Mouse (Mus musculus): Measurements from ENCODE around the gene Clic6.
"Not testable (repeated sequence)": the region's sequence is repeated elsewhere in the genome, so short reads cannot be mapped to it uniquely, and the experiment has no call there.

The Clic6 gene

GRCm38 (mm10) chr16:92472898-92473297 lies 12.6 kb upstream of the Clic6 start:
- DNase-seq, result no peak

DNA sequence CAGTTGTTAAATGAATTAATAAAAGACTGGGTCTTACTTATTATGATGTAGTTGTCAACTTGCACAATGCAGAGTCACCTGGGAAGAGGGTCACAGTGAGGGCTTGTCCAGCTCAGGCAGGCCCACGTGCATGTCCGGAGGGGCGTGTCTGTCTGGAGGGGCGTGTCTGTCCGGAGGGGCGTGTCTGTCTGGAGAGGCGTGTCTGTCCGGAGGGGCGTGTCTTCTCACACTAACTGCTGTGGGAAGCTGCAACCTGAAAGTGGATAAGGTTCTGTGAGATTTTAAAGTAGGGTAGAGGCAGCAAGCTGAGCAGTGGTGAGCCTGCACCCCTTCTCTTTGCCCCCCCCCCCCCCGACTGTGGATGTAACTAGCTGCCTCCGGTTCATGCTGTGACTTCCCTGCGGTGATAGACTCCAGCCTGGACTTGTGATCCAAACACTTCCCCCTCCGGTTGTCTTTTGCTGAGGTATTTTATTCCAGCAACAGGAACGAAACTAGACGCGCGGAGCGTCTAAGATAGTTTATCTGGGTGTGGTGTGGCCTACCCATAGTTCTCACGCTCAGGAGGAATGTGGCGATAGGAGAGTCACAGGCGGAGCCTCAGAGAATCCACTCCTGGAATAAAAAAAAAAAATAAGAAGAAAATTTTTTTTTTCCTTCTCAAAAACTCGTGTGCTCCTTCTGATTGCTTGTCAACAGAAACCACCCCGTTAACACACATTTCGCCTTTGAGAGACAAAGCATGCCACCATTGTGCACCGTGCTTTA lies 10.3 kb upstream of the Clic6 start:
- DNase-seq, result peak in 1 of 2 experiments; percentile 43

GRCm38 (mm10) chr16:92478561-92479150 lies 6.9 kb upstream of the Clic6 start:
- DNase-seq, result peak; percentile 62 to 79

DNA sequence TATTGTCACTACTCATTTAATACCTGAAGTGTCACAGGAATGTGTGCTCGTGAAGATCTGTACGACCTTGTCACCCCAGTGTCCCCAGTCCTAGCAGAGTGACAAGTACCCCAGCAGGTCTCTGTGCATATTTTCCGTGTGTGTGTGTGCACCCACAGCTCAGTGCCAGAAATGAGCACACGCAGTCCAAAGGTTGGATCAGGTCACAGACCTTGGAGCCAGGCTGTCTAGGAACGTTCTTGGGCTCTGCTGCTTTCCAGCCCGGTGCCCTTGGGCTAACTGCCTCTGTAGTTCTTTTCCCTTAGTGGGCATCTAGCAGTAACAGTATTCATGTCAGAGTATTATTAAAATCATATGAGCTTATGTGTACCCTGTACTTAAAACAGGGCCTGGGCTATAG lies 1.6 kb downstream of the Clic6 start:
- peak; percentile 16 to 23 for DNase-seq

DNA sequence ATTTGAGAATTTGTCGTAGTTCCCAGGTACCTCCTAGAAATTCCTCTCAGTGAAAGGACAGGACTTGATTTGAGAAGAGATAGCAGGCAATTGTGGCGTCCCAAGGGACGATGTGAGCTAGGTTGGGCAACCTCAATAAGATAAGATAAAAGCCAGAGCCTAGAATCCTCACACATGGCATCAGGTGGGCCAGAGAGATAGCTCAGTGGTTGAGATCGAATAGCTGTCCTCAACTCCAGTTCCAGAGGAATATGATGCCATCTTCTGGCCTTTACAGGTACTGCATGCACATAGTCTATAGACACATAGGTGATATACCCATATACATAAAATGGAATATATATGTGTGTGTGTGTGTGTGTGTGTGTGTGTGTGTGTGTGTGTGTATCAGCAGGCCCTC lies 2.0 kb downstream of the Clic6 start:
- DNase-seq, result peak; percentile 33 to 64

GRCm38 (mm10) chr16:92488456-92488855 lies 2.9 kb downstream of the Clic6 start:
- DNase-seq, result no peak

DNA sequence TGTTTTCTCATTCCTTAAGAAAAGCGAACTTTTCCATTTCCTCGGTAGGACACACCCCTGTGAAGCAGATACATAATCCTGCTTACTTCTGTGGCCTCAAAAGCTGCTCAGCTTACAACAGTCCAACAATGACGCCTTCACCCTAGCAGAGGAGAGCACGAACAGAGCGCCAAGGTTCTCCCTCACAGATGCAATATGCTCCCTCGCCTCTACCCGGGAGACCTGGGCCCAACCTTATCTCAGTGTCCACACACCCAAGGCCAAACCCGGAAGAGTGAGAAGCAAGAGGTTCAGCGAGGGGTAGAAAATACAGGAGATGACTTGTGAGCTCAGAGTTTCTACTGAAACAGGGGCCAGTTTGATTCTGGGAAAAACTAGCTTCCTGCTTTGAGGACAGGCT lies 3.8 kb downstream of the Clic6 start:
- DNase-seq, result no peak

DNA sequence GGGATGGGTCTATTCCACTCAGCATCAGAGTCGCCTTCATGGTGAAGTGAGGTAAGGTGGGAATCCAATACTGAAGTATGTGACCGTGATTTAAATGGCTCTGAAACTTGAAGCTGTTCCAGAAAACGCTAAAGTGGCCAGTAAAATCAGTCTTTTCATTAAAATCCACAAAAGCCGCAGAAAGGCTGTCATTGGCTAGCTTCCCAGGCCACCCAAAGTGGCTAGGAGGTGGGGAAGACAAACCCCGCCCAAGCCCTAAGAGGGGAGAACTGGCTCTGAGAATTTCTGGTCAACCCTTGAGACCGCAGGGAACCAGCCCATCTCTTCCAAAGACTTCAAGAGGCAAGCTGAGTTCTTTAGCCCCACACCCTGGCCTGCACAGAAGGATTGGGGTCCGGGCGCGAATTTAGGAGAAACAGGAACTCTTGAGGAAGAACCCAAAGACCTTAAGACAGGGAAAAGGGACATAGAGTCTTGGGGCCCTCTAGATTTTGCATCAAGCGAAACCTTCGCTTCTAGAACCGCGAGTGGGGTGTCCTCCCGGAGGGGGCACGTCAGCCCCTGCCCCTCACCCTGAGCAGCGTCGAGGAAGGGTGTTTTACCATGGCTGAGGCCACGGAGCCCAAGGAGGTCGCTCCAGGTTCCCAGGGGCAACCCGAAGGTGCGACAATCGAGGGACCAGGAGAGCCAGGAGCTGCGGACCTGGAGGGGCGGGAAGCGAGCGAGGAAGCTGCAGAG lies 12.5 kb downstream of the Clic6 start:
- no peak for DNase-seq

GRCm38 (mm10) chr16:92498589-92498981 lies 13.0 kb downstream of the Clic6 start:
- DNase-seq, result peak in 1 of 2 experiments; percentile 14

DNA sequence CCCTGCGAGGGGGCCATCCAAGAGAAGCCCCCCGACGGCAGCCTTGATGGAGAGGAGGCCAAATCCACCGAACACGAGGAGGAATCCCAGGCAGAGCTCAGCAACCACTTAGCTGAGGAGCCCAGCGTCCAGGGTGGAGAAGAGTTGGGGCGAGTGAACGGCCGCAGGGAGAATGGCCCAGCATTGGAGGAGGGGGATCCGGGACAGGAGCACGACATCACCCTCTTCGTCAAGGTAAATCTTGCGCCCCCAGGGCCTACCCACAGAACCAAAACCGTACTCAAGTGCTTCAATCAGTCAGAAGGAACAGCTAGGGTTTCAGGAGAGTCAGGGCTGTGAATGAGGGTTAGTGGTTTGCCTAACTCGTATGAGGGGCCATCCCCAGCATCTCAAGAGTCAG lies 13.8 kb downstream of the Clic6 start:
- DNase-seq, result no peak

- no peak for DNase-seq
Measured at GRCm38 (mm10) chr16:92500534-92500933, 15.0 kb downstream of the Clic6 start.

- no peak for DNase-seq
Measured at GRCm38 (mm10) chr16:92503105-92503504, 17.6 kb downstream of the Clic6 start.

- DNase-seq, result no peak
Measured at GRCm38 (mm10) chr16:92507573-92507972, 22.0 kb downstream of the Clic6 start.

DNA sequence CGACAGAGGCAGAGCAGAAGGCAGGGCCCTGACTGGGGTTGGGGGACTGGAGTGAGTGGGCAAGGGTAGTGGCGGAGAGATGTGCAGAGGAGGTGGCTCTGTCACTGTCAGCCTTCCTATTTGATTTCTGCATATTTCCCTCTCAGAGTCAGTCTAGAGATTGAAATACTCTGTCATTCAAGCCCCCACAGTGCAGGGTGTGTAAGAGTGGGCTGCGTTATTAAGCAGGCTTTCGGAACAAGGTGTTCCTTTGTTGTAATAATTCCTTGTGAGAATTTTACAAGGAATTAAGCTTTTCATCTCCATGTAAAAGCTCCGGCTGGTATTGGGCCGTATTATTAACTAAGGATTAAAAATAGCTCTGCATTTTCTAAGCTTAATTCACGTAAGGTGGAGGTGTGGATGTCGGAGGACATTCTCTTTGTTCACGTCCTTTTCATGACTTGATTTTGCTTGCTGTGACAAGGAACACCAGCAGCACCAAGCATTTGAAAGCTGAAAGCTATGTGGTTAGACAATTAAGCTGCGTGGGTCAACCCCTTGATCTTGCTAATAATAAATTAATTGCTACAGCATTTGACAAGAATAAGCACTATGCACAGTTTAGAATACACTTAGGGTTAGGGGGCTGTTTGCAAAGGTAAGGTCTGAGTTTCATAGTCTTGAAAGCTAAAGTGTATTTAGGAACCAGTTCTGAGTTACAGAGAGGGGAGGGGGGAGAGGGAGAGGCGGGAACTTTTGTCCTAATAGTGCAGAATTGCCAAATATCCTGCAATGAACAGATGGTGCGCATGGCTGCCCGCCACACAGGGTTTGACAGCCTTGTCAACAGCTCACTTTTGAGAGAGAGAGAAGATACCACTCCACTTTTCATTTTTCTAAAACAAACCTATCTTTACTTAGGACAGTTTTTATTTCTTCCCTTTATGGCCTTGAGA lies 25.6 kb downstream of the Clic6 start:
- no peak for DNase-seq

- peak in 1 of 2 experiments; percentile 48 for DNase-seq
Measured at GRCm38 (mm10) chr16:92511773-92512391, 26.3 kb downstream of the Clic6 start.

GRCm38 (mm10) chr16:92514896-92515295 lies 29.4 kb downstream of the Clic6 start:
- not testable (repeated sequence) for DNase-seq

DNA sequence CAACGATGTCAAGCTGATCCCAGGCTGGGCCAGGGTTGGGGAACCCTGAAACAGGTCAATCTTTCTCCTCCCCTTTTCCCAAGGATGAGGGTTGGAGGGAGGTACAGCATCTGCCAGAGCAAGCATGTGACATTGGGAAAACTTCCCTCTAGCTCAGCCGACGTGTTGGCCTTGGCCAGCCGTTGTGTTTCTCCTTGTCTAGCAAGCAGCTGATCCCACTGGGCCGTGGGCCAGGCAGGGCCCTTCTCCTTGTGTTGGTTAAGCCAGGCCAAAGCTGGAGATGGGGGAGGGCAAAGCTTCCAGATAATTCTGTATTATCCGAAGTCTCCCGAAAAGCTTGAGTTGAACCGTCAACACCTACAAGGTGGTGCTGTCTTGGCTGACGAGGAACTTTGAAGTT lies 30.6 kb downstream of the Clic6 start:
- DNase-seq, result no peak

GRCm38 (mm10) chr16:92518718-92519117 lies 33.2 kb downstream of the Clic6 start:
- DNase-seq, result peak; percentile 9 to 33

- peak; percentile 18 to 71 for DNase-seq
Measured at GRCm38 (mm10) chr16:92519820-92520492, 34.4 kb downstream of the Clic6 start.

DNA sequence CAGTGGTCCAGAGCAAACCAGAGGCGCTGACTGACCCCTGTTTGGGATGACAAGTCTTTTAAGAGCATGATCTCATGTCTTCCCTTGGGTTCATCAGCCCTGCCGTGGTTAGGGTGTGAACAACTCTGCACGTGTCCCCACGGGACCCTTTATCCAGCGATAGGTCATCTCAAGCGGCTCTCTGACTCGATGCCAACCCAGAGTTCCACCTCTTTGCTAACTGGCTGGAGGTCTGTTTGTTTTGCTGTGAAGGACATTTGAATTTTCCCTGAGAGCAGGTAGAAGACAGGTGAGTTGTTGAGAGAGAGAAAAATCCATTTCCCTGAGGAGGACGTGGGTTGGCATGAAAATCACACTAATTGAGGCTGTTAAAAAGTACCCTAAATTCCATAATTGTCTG lies 37.8 kb downstream of the Clic6 start:
- DNase-seq, result no peak

- no peak for DNase-seq
Measured at GRCm38 (mm10) chr16:92524651-92525050, 39.1 kb downstream of the Clic6 start.

DNA sequence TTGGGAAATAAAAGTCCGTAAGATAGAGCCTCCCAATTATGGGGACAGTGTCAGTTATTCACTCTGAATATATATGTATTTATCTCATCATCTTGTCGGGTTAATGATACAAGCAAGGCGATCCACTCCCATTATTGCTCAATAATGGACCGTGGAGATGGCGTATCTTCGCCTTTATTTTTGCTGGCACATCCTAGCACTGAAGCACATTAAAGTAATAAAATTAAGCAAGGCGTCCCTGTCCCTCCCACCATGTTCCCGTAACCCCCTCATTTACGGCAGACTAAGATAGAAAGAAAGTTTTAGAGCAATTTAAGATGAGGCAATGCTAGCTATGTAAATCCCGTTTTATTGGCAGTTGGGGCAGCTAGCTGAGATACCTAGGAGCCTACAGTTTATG lies 40.4 kb downstream of the Clic6 start:
- no peak for DNase-seq

All from kidney, postnatal 36 days (tissue).